Mouse (Mus musculus): ENCODE measurements around the gene Ctnna2.

DNA sequence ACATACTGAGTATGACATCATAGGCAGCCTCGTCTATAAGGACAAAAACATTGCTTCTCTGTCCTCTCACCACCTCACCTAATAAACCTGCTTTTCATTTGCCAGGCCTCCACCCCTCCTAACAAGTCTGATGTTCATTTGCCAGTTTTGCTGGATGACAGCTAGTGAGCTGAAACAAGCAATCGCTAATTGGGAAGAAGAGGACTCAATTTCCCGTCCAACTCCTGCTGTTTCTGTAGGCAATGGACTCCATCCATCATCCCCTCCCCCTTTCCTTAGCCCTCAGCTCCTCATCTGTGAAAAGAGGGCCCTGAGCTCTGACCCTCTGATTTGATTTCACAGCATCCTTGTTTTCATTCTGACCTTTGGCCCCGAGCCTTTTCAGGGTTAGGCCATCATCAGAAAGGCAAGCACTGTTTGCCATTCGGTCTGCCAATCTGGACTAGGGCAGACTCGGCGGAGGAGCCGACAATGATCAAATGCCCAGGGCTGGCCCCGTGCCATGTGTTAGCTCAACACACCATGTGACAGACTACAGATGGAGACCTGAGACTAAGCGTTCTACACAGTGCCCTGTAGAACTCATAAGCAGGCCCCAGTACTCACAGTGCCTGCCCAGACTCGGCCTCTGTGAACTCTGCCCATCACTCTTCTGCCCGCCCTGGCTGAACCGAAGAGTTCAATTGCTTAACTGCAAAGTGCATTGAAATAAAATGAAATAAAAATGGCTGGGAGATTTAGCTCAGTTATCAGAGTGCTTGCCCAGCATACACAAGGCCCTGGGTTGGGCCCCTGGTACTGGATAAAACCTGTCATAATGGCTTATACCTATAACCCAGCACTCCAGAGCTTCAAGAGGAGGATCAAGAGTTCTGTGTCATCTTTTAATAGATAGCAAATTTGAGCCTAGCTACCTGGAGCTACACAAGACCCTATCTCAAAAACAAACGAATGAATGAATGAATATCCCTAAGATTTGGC is 903.8 kb downstream of the Ctnna2 start:
- no peak for TF ChIP-seq EP300 (IDR thresholded peaks at IDR 0.05; ENCODE audit: low read depth)
- no peak for TF ChIP-seq CTCF (IDR thresholded peaks at IDR 0.05; ENCODE audit: low read depth)

Measured in liver, postnatal 0 days (tissue).